Mouse (Mus musculus): Measurements from ENCODE around the gene Nde1.

DNA sequence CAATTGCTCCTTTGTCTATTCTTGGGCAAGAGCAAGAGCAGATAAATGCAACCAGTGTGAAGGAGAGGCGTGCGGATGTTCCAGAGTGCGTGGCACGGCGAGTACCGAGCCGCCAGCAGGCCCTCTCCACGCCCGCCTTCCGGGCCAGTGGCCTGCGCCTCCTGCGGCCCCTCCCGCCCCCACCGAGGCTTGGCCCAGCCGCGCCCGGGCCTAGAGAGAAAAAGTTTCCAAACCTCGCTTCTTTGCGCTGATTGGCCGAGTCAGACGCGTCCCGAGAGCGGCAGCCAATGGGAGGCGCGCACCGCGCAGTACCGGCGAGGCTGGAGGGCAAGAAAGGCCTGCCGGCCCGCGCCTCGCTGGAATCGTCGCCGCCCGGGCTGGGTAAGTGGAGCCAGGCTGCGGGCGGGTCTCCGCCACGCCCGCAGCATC is at the start of gene Nde1, which contains the start of gene Marf1:
- no peak for TF ChIP-seq CTCF (IDR thresholded peaks at IDR 0.05; ENCODE audit: control insufficient read depth, insufficient read depth, insufficient replicate concordance, low read depth, low read length)
- TF ChIP-seq POLR2A (IDR thresholded peaks at IDR 0.05; ENCODE audit: control insufficient read depth, low read depth, low read length): peak; percentile 70
